In the genomic region with DNA sequence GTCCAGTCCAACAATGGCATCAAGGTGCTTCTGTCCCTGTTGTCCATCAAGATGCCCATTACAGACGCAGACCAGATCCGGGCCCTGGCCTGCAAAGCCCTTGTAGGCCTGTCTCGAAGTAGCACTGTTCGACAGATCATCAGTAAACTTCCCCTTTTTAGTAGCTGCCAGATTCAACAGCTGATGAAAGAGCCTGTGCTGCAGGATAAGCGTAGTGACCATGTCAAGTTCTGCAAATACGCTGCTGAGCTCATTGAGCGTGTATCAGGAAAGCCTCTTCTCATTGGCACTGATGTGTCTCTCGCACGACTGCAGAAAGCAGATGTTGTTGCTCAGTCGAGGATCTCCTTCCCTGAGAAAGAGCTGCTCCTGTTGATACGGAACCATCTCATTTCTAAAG, we compare ENCODE assay signal across 11 mouse cellular contexts.
"Had no signal": no experiment of that assay in that cellular context is flagged by ENCODE, and none has a peak within 500 bp of the region (broad histone marks: within the 10 kb centered on the region; RNA-seq: fewer than 3 reads in every experiment).

No protein-coding gene starts in this region.

- DNase-seq: kidney, adult 8-10 months; kidney, postnatal 10 days; kidney, postnatal 36 days; layer of hippocampus, postnatal 36 days; liver, embryonic 13.5 days; lung, adult 2 months; right cerebral cortex, adult 18-20 months; right cerebral cortex, postnatal 14 days; spleen, adult 18-20 months; thymus, postnatal 25 days had no signal

- ATAC-seq: midbrain, embryonic 15.5 days had no signal
